Mouse (Mus musculus) MEL-GATA-1-ER (cell line): ENCODE measurements around the gene Fcrl5.

Source experiments
- DNase-seq: peaks from one replicate; pipeline ENCODE4 v3.0.0-alpha.2; 2012; ENCODE audit warnings: low read depth; ENCODE audit errors: extremely low read depth

Gene Fcrl5

GRCm38 (mm10) chr3:87500088-87501055 is 64.8 kb downstream of the Fcrl5 start:
- peak; percentile 67 for DNase-seq

GRCm38 (mm10) chr3:87501151-87501550 is 65.6 kb downstream of the Fcrl5 start:
- DNase-seq = no peak

DNA sequence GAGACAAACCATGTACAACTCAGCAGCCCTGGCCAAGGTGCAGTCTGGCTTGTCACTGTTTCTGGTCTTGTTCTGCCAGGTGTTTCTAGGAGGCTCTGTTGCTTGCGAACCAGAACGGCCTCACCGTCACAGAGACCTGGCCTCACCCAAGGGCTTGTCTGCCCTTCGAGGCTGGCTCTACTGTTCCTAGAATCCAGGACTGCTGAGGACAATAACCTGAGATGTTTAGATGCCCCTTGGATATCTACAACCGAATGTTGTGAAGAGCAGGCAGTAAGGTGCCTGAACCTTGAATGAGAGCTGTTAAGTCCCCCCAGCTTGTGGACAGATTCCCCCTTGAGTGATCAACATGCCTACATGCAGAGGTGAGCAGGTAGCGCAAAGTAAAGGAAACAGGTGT is 67.2 kb downstream of the Fcrl5 start:
- no peak for DNase-seq

GRCm38 (mm10) chr3:87504330-87504729 is 68.8 kb downstream of the Fcrl5 start:
- no peak for DNase-seq

DNA sequence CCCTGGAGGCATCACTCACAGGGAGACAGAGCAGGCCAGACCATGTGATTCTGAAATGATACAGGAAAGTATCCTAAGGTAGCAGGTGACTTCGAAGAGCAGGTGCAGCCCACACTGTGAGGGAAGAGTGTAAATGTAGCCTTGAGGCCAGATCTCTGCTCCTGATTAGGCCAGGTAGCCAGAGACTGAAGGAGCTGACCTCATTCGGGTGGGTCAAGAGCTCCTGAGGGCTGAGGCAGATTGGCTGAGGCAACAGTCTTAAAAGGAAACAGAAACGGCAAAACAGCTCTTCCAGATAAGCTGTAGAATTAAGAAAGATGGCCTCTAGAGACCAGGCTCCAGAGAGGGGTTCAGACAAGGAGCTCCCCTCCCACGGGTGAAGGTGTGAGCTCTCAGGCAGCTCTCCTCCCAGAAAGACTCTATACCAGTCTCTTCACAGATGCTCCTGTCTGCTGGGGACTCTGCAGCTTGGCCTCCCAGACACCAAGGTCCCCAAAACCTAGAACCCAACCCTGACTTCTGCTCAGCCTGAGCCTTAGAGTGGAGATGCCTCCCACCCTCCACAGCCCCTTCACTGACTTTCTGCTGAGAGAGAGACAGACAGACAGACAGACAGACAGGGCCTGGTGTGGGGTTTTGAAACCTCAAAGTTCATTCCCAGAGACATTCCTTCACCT is 69.3 kb downstream of the Fcrl5 start:
- no peak for DNase-seq

DNA sequence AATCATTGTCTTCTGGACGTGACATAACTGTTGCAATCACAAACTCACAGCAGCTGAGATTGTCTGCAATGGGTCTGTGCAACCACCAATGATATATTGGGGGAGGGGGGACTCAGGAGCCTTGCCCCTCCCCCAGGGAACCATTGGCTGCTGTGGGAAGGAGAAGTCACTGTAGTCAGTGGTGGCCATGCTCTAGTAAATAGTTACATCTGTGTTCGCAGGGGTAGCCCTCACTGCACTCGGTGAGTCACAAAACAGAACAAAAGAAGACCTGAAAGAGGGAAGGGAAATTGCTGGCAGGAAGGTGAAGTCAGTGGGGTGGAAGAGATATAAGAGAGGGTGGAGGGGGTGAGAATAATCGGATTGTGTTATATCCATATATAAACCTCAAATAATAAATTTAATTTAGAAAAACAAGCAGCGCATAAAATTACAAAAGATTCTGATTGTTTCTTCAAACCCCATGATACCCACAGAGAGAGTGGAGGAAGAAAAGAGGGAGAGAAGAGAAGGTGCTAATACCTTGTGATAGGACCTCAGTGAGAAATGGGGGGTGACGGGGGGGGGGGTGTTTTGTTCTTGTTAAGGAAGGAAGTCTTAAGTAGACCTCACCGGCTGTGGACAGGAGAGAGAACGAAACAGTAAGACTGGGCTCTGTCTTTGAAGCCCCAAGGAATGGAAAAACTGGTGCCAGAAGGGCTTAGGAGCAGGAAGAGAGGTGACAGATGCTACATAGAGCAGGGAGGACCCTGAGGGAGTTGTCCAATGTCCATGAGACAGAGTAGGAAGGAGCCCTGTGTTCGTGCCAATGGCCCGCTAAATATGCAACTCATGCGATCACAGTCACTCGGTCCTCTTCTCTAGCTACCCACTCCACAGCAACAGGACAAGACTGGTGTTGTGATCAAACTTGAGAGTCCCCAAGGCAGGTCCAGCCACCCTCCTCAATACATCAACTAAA is 71.2 kb downstream of the Fcrl5 start:
- DNase-seq = no peak

DNA sequence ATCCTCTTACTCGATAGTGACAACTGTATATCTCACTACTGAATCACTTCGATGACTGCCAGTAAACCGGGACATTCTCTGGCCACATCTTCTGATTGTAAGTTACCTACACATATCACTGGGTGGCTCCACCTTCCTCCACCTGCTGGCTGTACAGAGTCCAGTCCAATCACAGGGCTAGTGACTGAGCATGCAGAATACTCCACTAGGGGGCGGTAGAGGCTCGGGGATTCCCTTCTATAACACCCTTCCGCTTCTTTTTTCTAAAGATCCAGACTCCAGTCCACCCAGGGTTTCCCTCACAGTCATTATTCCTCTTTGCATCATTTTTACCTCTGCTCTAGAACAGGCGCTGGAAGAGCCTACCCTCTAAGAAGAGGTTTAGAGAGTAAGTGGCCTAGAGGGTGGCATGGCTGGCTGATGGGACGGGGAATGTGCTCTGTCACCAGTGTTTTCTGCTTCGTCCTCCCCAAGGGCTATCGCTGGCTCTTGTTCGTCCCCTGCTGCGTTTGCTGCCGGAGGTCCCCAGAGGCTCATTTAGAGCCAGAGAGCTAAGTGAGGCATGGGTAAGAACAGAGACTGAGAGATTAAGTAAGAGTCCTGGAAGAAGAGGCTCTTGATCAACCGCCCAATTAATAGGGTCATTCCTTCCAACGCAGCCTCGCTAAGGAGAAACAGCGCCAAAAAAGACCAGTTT is 72.8 kb downstream of the Fcrl5 start:
- DNase-seq = peak; percentile 40

GRCm38 (mm10) chr3:87509061-87509460 is 73.5 kb downstream of the Fcrl5 start:
- DNase-seq = no peak

- no peak for DNase-seq
Observed at GRCm38 (mm10) chr3:87510832-87511231, 75.3 kb downstream of the Fcrl5 start.

DNA sequence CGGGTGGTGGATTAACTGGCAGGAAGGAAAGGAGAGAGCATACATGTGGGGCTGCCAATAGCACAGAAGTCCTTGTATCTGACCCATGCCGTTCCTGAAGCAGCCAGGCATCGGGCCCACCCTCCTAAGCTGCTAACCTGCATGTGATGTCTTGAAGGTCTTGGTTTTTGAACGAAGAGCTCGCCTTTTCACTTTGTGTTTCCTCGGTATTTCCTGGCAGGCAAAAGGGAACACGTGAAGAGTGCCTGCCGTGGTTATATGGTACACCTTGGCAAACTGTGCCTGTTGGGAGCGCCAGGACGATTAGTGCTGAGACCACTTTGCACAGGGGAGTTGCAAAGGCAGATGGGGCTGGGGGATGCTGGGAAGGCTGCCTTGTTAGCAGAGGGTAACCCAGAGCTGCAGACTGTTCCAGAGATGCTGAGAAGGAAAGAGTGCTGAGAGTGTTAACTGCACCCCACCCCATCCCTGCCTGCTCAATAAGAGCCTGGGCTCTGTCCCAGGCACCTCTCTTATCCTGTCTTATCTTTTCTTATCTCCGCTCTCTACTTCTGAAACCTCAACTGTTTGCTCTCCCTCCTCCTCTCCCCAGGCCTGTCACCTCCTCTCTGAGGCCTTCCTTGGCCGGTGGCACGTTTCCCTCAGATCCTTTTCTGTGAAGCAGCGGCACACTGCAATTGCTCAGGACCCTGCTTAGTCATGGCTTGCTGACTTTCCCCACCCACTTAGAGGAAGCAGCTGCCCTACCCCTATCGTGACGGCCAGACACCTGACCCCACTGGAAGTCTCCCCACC is 76.6 kb downstream of the Fcrl5 start:
- DNase-seq = no peak

- DNase-seq = peak; percentile 49
Observed at GRCm38 (mm10) chr3:87515567-87516081, 80.1 kb downstream of the Fcrl5 start.

DNA sequence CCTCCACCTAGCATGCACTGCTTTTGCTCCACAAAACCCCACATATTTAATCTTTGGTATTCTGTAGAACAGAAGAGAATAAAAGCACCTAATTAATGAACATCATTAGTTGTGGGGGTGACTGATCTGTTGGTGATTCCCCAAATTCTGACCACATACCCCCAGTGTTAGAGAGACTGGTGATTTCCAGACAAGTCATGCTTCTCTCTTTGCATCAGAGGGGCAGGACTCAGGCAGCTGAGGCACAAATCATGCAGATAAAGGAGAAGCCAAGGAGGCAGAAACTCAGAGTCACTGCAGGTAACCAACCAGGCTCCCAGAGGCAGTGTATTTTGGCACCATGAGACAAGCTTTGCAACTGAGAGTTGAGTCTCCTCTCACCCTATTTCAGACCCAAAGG is 82.9 kb downstream of the Fcrl5 start:
- DNase-seq = no peak

GRCm38 (mm10) chr3:87521126-87521525 is 85.6 kb downstream of the Fcrl5 start:
- DNase-seq = no peak

GRCm38 (mm10) chr3:87521833-87522232 is 86.3 kb downstream of the Fcrl5 start:
- DNase-seq = no peak

DNA sequence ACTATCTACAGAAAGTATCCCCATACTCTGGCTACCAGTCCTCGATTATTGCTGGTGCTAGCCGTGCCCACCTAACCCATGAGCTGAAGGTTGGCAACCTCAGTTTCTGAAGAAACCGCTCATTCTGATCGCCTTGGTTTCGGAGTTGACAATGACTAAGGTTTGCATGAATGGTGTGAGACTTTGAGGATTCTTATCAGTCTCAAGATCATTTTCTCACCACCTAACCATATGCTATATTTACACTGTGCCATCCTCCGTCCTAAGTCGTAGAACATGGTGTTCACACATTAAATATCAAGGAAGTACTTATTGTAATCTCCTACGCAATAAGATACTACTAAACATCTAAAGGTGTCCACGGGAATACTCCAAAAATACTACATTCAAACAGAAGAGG is 88.1 kb downstream of the Fcrl5 start:
- no peak for DNase-seq

DNA sequence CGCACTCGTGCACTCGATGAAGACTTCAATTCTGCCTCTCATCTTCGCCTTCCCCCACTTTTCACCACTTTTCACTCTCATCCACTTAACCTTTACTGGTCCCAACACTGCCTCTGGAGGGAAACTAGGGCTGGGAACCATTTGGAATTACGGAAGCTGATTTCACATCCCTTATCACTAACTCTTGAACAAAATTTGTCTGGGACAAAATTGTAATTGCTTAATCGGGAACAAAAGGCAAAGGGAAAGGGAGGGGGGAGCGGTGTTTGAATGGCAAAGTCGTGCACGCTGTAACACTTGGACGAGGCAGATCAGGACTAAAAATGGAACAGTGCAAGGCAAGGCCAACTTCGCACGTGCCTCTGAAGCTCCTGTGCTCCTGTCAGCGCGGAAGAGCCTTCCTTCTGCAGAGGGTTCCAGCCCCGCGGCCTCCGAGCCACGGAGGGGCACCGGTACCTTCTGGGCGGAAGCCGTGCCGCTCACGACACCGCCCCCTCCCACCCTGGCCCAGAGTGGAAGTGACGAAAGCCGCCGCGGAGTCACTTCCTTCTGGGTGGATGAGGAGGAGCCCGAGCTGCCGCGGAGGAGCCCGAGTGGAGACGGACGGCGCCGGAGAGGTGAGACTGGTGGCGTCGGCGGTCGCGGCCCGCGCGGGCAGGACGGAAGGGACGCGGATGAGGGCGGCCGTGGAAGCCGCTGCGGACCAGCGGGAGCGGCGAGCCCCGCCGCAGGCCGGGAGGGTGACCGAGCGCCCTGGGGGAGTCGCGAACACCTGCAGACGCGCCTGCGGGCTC is 89.7 kb downstream of the Fcrl5 start, which contains the start of gene Etv3:
Etv3 (plus strand) TSS at position 365 of the 794 bp plus-strand sequence.
- DNase-seq = peak; percentile 74

DNA sequence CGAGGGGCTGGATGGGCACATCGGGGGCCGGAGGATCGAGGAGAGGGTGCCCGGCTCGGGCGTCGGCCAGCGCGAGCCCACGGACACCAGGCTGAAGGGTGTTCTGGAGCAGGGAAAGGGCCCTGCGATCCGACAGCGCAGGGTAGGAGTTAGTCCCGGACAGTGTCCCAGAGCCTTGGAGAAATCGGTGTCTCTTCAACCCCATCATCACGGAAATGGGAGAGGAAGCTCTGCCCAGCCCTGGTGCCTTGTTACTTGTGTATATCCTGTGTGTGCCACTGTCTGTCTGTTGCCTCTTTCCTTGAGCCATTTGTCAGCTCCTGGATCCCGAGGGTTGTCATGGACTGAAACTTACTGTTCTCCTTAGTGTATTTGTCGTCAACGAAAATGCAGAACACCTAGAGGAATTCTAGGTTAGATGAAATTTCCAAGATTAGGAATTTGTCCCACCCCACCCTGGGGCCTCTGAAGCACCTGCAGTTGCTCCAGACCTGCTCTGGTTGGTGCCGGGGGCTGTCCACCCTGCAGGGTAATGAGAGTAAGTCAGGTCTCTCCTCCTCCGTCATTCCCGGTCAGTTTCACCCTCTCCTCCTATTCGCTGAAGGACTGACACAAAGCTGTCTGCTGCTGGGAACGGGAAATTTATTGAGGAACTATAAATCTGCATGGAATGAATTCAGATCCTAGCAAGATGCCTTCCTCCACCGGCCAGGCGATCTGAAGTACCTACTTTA is 90.4 kb downstream of the Fcrl5 start:
- DNase-seq = no peak

GRCm38 (mm10) chr3:87527139-87527538 is 91.6 kb downstream of the Fcrl5 start:
- no peak for DNase-seq
